Mouse (Mus musculus) heart, adult 18-20 months (tissue): ENCODE measurements at regions not wholly inside any gene's neighbourhood (a gene's known extent, or its start where the extent isn't known, plus 50 kb on each side); places are given as distances from the start of the nearest gene placed in this dataset.

Source experiments
- DNase-seq, 2 experiments: peaks; one replicate each; pipeline ENCODE4 v3.0.0; 2021 to 2022; ENCODE audit warnings: mixed read lengths in 1 of 2

DNA sequence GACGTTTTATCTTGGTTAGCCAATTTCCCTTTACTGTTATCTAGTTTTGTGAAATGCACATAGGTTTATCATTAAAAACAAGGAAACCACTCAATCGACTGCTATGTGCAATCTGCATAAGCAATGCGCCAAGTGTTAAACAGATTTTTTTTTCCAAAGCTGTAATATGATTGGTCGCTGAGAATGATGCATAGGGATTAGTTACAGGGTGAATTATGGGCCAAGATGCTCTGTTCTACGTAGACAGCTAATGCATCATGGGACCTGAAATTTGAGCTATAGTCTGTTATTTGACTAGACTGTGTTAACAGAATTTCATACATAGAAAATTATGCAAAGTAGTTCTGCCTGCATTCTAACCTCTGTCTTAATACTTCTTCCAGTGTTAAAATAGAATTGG, 284.0 kb downstream of the Basp1 start:
- no peak for DNase-seq

DNA sequence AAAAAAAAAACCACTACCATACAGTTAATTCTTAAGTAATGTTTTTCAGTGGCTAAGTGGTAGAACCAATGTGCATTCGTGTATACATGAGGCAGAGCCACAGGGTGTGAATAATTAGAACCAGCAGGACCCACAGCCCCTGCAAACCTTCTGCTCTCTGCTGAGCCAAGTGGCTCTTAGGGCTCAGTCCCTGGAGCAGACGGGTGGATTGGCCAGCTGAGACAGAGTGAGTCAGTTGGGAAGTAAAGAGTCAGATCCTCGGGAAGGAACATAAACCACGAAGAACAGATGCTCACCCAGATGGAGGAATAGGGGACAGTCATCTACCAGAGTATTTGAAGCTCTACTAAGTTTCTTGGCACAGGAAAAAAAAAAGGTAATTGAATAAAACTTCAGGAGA, 293.1 kb downstream of the Basp1 start:
- DNase-seq: no peak

DNA sequence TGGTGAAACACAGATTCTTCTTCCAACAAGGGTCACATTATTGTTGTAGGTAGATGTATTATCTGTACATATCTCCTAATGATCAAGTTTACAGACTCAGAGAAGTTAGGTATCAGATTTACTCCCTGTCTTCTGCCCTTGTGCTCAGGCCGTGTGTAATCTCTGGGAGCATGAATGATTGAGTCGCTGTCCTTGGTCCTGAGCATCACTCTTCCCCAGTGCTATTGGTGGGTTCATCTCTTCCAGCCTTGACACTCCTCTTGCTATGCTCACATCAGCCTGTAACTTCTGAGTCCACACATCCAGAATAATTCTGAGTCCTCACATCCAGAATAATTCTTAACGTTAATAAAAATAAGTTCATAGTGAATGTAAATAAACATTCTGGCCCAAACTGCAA, 295.6 kb downstream of the Basp1 start:
- DNase-seq: peak in 1 of 2 experiments; percentile 17

DNA sequence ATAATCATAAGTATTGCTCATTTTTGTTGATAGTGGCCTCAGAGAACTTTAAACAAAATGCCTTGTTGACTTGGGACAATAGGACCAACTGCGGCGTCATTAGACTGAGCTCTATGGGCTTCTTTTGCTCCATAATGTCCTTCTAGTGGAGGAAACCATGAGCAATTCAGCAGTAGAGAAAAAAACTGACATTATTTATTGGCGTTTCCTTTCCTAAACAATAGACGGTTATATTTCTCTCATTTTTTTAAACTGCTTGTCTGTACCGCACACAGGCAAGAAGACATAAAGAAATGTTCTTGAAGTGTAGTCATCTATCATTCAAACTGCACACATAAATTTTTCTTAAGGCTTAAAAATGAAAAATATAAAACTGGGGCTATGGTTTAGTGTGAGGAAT, 310.8 kb downstream of the Basp1 start:
- no peak for DNase-seq

DNA sequence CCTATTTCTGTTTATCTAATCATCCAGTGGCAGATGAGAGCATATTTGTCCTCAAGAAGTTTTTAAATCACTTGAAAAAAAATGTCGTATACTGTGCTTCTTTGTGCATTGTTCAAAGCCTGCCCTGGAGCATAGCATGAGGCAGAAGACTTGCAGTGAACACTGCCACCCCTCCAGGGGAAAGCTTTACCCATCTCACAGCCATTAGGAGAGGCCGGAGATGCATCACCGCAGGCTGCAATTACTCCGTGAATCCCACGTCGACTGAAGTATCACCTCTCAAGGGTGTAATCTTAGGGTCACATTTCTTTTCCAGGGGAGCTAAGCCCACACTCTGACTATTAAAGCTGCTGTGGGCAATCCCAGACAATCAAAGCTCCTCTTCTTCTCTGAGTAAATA, 319.8 kb downstream of the Basp1 start:
- no peak for DNase-seq

DNA sequence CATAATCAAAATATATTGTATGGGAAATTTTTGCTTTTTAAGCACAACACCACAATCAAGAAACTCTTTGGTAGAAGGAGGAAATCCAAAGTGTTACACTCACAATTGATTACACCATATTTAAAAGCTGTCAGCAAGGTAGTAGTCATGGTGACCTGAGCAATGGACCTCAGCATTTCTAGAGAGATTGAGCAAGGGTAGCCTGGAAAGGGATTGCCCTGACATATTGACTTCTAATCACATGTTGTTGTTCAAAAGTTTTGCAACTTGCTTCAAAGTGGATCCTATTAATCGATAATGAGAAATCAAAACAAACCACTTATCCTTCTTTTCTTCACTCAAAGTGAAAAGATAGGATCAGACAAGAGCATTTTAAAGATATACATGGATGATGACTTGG, 343.9 kb downstream of the Basp1 start:
- DNase-seq: no peak

DNA sequence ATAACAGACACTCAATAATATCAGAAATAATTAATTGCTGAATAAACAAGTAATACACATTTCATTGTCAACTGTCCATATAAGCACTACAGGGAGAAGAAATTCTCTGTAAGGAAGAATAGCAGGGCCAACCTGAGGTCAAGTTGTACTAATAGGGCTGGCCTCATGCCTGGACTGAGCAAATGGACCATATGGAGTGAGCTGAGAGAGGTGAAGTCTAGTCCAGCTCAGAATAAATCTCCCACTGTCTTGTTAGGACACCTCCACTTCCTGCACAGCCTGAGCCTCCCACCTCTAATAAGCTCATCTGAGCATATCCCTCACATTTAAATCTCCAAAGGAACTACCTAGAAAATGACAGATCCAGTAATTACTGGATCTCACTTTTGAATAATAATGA, 354.2 kb downstream of the Basp1 start:
- DNase-seq: no peak

DNA sequence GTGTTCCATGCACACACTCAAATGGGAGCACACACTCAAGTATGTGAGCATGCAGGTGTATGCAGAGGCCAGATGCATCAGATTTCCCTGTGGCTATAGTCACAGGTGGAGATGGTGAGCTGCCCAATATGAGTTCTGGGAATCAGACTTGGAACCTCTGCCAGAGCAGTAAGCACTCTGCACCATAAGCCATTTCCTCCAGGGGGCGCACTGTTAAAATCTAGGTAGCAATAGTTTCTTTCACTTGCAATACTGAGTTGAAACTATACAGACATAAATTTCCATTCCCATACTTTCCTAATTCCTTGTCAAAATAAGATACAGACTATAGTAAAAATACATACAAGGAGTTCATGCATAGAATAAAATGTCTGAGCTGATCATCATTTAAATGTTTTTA, 365.7 kb downstream of the Basp1 start:
- DNase-seq: peak; percentile 15 to 69

DNA sequence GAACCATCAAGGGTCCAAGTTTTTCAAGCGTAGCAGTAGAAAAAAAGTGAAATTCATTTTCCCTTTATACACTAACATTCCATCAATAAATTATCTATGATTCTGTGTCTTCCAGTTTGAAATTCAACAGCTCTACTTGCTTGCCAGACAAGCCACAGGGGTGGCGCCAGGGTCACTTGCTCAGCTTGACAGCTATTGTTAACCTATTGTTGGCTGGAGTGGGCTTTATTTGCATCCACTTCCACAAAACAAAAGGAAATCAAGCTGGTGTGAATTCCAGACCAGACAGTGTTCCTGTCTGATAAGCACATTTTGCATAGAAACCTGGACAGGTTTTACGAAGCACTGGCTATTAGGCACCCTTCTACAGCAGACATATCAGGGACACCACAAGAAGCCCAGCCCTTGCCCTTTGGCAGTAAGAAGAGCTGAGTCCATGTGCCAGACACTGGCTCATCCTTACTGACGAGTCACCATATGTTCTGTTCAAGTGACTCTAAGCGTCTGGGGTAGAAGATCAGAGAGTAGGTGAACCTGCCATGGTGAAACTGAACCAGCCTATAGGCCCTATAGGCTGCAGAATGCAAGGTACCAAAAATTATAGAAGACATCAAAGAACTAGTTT, 366.9 kb downstream of the Basp1 start:
- no peak for DNase-seq

DNA sequence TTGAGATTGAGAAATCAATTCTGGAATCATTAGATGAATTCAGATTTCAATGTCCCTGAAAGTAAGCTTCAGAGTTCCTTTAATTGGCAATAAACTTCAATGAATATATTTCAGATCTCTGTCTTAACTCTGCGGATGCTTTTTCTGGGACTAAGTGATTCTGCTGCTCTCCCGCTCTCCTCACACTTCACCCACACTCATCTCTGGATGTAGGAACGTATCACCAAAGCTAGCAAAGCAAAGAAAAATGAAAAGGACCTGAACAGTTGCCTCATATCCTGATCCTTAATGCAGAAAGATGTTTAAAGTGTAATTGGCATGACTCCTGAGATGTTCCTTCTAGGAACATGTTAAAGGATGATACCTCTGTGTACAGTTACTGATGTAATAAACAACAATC, 377.3 kb downstream of the Basp1 start:
- no peak for DNase-seq

DNA sequence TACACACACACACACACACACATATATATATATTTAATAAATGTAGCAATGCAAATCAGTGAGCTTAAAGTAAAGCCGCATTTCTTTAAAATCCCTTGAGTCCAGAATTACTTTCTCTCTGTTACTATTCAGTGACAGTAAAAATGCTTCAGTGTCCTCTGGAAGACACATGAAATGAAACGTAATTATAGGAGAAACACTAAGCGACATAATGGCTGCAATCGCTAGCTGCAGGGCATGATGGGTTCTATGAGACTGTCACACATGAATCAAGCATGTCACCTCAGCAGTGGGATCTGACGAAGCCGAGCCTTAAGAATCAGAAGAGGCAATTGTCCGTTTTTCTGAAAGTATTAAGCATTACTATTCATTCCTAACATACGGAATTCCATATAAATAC, 385.7 kb downstream of the Basp1 start:
- no peak for DNase-seq

DNA sequence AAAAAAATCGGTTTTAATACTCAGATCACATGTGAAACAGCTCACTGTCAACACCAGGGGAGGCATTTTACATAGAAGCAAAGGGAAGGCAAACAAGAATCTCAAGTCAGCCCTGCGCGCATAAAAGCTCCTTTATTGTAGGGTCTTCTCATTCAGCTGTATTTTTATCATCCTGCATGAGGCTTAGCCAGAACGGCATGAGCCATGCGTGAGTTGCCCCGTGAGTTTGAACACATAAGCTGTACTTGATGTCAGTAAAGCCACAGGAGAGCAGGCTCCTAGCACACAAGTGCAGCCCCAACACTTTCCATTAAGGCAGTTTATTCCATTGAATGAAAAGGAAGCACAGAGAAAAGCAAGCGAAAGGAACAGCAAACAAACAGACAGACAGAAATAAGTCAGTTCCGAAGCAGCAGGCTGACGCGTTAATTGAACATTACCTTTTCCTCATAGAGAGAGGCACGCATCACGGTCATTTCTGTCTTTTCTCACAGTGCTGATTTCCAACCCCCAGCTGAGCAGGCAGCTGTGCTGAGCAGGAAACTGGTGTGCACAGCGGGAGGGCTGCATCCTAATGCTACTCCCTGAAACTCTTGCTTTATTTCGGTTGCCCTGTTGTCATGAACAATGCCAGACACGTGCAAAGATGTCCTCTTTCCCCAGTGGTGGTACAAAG, 386.6 kb downstream of the Basp1 start:
- no peak for DNase-seq

DNA sequence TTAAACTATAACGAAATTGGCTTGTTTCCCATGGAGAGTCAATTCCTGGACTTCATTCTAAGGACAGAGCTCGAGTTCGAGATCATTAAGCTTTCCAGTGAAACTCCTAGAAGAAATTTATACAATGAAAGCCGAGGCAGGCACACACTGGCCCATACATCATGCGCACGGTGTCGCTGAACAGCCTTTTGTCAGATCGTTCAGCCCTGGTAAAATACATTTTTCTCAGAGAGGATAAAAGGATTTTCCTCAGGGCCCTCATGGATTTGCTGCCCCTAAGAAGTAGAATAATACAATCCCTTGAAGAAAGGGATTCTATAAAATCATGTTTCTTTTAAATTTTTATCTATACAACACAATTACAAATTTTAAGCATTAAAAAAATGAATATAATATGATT, 387.2 kb downstream of the Basp1 start:
- DNase-seq: no peak

DNA sequence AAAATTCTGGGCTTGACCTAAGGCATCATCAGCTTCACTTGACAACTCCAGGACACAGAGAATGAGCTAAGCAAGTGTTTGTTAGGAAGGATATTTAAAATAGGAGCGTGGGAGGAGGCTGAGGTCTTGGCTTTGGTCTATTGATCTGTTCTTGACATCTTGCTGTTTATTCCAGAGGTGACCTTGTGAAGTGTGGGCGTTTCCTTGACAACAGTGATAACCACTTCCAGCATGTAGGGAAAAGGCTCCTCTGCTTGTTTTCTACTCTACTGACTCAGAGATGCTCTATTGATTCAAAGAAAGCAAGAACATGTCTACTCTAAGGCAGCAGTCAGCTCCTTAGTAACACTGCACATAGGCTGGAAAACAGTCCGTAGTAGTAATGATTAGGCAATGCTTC, 392.6 kb downstream of the Basp1 start:
- no peak for DNase-seq

DNA sequence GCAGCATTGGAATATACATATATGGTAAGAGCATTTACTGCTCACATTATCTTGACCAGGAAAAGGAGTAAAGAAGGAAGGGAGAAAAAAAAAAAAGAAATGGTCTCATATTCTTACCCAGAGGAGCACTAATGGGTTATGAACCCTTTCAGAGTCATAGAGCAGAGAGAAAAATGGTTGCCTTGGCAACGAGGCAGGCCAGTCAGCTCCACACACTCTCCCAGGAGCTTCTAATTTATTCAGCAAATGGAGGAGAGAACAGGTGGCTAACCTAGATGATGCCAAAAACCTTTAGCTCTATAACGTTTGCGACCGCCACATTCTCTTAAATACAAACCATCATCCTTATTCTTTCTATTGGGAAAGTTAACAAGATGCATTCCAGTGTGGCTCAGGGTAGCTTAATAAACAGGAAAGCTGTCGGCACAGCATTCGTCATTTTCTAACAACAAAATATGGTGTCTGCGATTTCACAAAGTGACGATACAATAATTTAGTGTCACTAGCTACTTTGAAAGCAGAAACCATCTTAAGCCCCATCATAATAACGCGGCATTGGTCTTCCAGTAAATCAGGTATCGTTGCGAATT, 394.1 kb downstream of the Basp1 start:
- DNase-seq: no peak

DNA sequence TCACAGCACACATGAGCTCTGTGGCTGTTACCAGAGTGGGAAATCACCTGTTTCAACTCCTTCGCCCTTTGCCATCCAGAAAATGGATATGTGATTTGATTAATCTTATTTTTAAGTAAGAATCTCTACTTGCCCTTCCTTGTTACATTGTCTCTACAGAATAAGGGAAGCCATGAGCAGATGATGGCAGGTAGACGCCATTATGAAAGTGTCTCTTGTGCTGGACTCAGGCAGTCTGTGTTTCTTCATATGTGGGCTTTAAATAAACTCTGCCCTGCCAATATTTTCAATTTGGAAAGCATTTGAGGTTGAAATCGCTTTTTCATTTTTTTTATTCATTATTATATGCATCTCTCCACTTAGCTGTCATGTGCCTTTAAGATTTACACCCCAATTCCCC, 394.6 kb downstream of the Basp1 start:
- no peak for DNase-seq

DNA sequence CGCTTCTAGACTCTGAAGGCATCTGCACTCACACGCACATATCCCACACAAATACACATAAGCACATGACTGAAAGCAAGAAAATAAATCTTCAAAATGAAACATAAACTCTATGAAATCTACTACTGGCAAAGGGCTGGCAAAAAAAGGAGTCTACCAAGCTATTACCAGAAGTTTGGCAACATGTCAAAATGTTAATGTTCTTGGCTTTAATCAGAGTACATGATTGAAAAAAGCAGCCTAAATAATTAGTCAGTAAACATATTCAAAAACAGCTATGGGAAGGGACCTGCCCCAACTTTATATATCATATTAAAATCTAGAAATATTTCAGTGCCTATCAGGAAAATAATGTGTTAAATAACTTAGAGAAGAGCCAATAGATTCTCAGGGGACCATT, 405.8 kb downstream of the Basp1 start:
- no peak for DNase-seq

DNA sequence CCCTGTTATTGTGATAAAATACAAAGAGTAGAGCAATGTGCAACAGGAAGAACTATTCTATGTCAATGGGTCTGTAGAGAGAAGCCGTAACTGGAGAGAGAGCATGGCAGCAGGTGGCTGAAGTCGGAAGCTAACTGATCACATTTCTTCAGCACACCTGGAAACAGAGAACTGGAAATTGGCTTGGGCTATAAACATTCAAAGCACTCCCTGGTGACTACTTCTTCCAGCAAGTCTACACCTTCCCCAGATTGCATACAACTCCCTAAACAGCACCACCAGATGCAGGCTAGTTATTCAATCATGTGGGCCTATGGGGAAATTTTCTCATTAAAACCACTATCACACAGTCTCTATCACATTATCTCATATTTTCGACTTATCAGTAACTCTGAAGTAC, 413.4 kb downstream of the Basp1 start:
- no peak for DNase-seq

DNA sequence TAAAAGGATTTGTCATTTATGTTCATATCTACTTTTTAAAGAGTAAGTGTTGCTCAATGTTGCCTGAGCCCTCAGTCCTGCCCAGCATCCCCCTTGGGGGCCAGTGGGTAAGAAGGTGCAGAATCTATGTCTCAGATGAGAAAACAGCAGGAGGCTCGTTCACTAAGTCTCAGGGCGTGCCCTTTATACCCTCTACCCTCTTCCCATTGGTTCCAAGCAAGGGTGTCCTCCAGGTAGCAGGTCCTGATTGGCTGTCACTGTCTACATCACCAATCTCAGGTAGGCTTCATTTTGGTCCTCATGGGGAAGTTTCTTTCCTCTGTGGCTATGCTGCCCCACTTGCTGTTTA, 420.3 kb downstream of the Basp1 start:
- no peak for DNase-seq

DNA sequence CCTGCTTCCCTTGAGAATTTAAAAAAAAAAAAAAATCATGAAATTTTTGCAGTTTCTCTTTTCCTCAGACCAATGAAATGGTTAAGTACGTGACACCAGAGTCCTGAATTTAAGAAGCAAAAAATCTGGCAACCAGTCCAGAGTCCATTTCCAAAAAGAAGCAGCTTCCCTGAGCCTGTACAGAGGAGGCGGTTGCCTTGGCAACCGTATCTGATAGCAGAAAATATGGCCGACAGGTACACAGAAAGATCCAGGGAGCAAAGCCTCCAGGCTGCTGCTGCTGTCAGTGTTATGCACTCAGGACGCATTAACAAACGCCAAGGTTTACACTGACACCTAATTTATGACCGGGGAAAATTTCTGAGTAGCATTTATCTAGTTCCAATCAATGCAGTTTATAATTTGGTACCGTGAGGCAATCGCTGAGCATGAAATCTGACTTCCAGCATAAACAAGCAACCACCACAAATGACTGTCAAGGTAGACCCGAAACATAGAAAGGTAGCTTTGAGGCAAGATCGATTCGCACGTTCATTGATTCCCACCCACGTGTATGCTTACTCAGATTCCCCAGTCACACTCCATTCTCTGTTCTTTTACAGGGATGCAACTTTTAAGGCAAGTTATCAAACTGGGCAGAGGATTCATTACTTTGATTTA, 420.8 kb downstream of the Basp1 start:
- DNase-seq: no peak

DNA sequence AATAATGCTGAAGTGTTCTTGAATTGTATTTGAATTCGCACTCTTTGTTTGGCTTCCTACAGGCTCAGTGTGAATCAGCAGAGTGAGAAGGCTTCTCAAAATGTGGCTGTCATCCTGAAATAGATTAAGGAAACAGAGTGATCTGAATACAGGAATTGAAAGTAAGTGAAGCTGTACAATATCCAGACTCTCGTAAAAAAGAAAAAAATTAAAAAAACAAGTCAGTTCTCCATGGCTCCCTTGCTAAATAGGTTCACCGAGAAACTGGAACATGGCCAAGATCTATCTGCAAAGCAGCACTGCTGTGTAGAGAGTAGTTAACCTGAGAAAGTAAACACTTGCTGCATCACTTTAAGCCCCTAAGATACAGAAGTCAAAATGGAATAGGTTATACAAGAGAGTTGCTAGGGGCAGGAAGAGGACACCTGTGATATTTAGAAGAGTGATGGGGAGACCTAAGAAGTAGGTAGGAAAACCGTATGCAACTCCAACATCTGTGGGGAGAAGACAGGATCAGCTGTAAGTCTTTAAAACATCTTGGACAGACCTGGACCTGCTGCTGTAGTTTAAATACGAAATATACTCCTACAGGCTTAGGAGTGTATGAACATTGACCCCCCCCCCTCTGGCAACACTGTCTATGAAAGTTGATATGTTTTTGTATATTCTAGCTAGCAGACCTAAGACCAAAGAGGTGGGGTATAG, 423.3 kb downstream of the Basp1 start:
- no peak for DNase-seq

DNA sequence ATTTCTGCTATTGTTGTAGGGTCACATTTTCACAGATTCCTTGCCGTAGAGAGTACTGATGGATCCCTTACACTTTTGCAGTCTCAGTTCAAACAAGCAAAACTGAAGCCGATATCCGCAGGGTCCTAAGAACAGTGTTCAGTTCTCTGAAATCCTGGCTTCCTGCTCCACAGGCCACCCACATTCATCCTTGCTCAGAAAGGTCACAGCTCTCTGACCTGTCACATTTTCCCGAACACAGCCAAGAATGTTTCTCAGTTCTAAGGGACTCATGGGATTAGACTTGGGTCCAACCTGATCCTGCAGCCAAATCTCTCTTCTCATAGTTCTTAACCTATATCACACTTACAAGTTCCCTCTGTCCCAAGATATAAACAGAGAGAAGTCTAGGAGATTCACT, 432.7 kb downstream of the Basp1 start:
- DNase-seq: no peak

DNA sequence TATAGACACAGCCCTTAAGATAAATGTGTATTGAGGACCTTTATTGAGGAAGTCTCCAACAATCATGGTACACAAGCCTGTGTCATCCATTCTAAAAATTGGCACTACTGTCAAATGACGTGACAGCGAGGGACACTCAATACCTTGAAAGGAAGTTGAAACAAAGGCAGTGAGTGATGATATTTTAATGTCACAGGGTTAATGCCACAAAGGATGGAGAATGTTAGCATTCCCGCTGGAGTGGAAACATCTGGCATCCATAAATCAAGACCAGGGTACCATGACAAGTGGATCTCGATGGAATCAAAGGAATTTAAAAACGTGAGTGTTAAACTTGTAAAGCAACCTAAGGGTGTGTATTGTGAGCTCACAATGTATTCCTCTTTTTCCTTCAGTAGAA, 441.5 kb downstream of the Basp1 start:
- DNase-seq: no peak
